7 mouse cellular contexts compared by ENCODE assay signal in the genomic region with DNA sequence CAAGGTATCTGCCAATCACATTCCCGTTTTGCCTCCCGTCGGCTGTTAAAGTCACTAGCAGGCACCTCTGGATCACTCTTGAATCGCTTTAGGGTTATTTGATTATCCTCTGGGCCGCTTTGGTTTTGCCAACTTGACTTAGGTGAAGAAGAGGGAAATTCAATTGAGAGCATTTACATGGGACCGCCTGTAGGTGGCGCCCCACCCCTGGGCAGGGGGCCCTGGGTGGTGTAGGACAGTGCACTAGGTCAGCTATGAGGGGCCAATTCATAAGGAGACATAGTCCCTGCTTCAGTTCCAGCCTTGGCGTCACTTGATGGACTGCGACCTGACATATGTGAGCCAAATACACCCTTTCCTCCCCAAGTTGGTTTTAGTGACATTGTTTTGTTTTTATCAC. TPM values are rescaled to one million over a fixed set of nuclear protein-coding genes. Genes with fewer than 3 reads are reported as not detected.
DNase-seq lines count a peak whose midpoint lies in the region; ATAC-seq lines count a peak whose summit lies in the region.

No protein-coding gene starts in this region.

- no peak for ATAC-seq in liver, embryonic 12.5 days
- ATAC-seq in megakaryocyte, adult 5-6 weeks (ENCODE audit: poor library complexity, severe bottlenecking) = peak; percentile 62

- H3K27ac ChIP-seq in liver, embryonic 12.5 days = no peak overlapping the region

- WGBS in liver, embryonic 12.5 days (ENCODE audit: insufficient replicate concordance) = 30% methylated on average over 9 of the region's 9 CpGs

- peaks cover 5% of the 10 kb centered on the region; the same call in 1 of the 2 replicates for H3K27me3 ChIP-seq in liver, embryonic 12.5 days (replicated peaks)

- DNase-seq in liver = peak; percentile 48
- peak; percentile 18 for DNase-seq in Muller cell, postnatal 12 days (ENCODE audit: inconsistent ontology term)
- peak; percentile 28 for DNase-seq in embryo, embryonic 10.5 days (ENCODE audit: low spot score)
- no peak for DNase-seq in right cerebral cortex, postnatal 25 days
- no peak for DNase-seq in frontal cortex, postnatal 25 days (ENCODE audit: low spot score in 2 of 2)

- H3K36me3 ChIP-seq in liver, embryonic 12.5 days = no peaks in the 10 kb centered on the region

- no peaks in the 10 kb centered on the region for H3K9me3 ChIP-seq in liver, embryonic 12.5 days (replicated peaks)

- no peak overlapping the region for H3K4me2 ChIP-seq in liver, embryonic 12.5 days

- H3K4me1 ChIP-seq in liver, embryonic 12.5 days = no peaks in the 10 kb centered on the region

- H3K4me3 ChIP-seq in liver, embryonic 12.5 days = no peak overlapping the region

- H3K9ac ChIP-seq in liver, embryonic 12.5 days = no peak overlapping the region

RNA-seq across cellular contexts. Expression of gene Pced1b, which starts 10.0 kb away (rescaled TPM):
- 5.6 and 6.4 TPM in 2 replicates for polyA plus RNA-seq in liver, embryonic 12.5 days (2016; fragmentation: Nextera tagmentation; extraction: Ambion mirVana)
- total RNA-seq in megakaryocyte, adult 5-6 weeks (2015) = 20.1 and 23.2 TPM in 2 replicates
- total RNA-seq in megakaryocyte, adult 5-6 weeks (2017) = 3.2 and 5.8 TPM in 2 replicates

RNA-seq across cellular contexts. Expression of gene Amigo2, which starts 10.1 kb away (rescaled TPM):
- 1.4 and 1.7 TPM in 2 replicates for polyA plus RNA-seq in liver, embryonic 12.5 days (2016; fragmentation: Nextera tagmentation; extraction: Ambion mirVana)
- total RNA-seq in megakaryocyte, adult 5-6 weeks (2015) = 0.27 and 0.84 TPM in 2 replicates
- 0.07 TPM in 1 of 2 replicates, not detected in the other for total RNA-seq in megakaryocyte, adult 5-6 weeks (2017)

Comparison
In these comparisons a context has a peak if more than half of its experiments do, and no peak if none do; other contexts are left out.
1. DNase-seq: peak in liver (single experiment), Muller cell, postnatal 12 days (single experiment) and embryo, embryonic 10.5 days (single experiment); none in right cerebral cortex, postnatal 25 days (single experiment) and frontal cortex, postnatal 25 days (0 of 2).